Mouse (Mus musculus) common myeloid progenitor, adult 5-6 weeks (primary cell): ENCODE data around the gene Pofut2. TPM values are rescaled to one million over a fixed set of nuclear protein-coding genes. Genes with fewer than 3 reads are reported as not detected.
"Not testable (repeated sequence)": the region's sequence is repeated elsewhere in the genome, so short reads cannot be mapped to it uniquely, and the experiment has no call there.

ENCODE experiments used
- ATAC-seq: replicated peaks from 2 replicates; pipeline ENCODE4 v1.8.0; 2016; ENCODE audit warnings: low read depth, mild to moderate bottlenecking, moderate TSS enrichment, inconsistent platforms; ENCODE audit not compliant: poor library complexity, severe bottlenecking
- total RNA-seq: library from RNA; stranded (forward); fragments of 200-1000, 187-1606 nt; gene quantifications from 2 replicates; pipeline ENCODE4 v1.2.3, GENCODE M21; 2017

The Pofut2 gene
- total RNA-seq, 1 experiment from 2014 or later: 13.9 TPM

DNA sequence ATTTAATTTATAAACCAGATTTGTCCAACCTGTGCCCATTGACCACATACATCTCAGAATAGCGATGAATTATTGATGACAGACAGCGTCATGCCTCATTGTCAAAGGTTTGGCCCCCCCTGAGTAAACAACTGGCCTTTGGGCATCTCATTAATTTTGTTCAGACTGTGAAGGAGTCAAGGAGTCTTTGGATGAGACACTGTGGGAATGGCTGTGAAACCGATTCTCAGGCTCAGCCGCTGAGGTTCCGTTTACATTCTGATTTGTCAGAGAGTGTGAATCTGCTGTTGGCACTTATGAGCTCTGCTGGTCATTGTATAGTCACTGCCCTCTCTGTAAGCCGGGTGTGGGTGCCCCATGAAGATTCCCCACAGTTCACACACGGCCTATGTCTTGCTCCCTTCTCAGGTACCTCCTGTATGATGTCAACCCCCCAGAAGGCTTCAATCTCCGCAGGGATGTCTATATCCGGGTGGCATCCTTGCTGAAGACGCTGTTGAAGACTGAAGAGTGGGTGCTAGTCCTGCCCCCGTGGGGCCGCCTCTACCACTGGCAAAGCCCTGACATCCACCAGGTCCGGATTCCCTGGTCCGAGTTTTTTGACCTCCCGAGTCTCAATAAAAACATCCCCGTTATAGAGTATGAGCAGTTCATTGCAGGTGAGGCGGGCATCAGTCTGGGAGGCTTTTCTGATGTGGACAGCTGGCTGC lies 1.3 kb downstream of the Pofut2 start:
- ATAC-seq: no peak

DNA sequence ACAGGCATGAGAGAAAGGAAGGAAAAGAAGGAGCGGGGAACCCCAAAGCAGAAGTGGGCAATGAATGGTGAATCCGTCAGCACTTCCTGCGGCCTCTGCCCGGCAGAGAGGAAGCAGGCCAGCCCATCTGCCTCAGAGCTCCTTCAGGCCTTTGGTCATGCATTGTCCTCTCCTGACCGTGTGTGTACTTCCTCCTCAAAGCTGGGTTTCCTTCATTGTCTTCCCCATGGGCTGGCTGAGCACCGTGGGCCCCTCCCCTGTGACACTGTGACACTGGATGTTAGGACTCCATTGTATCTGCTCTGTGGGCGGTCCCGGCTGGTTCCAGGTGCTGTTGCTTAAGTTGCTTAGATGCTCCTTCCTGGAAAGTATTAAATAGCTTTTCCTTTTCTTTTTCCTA lies 7.3 kb downstream of the Pofut2 start:
- ATAC-seq: peak; percentile 78

DNA sequence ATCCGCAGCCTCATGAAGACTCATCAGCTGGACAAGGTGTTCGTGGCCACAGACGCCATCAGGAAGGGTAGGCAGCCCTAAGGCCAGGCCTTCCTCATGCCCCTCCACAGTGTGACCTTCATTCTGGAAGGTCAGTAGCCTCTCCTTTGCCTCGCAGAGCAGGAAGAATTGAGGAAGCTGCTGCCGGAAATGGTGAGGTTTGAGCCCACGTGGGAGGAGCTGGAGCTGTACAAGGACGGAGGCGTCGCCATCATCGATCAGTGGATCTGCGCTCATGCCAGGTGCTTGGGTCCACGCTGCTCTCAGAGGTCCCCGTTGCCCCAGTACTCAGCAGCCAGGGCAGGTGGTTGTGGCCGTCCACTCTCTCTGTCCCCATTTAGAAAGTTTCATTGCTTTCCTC lies 8.0 kb downstream of the Pofut2 start:
- 0 out of 2 replicates have a peak, but pooled peaks have one; percentile 20 for ATAC-seq

DNA sequence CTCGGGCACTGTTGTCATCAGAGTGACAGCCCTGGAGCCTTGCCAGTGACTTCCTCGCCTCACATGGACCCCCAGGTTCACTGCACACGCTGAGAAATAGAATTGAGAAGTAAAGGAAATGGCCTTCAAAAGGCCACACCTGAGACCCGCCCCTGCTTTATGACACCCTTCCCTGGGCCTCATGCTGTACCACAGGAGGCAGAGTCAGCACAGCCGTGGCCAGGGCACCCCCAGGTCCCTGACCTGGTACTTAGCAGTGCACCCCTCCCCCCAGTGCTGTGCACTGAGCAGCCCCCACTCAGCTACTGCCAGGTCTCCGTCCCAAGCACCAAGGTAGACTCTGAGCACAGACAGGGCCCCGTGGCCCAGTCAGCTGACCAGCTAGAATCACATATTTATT lies 10.1 kb downstream of the Pofut2 start:
- ATAC-seq: no peak

DNA sequence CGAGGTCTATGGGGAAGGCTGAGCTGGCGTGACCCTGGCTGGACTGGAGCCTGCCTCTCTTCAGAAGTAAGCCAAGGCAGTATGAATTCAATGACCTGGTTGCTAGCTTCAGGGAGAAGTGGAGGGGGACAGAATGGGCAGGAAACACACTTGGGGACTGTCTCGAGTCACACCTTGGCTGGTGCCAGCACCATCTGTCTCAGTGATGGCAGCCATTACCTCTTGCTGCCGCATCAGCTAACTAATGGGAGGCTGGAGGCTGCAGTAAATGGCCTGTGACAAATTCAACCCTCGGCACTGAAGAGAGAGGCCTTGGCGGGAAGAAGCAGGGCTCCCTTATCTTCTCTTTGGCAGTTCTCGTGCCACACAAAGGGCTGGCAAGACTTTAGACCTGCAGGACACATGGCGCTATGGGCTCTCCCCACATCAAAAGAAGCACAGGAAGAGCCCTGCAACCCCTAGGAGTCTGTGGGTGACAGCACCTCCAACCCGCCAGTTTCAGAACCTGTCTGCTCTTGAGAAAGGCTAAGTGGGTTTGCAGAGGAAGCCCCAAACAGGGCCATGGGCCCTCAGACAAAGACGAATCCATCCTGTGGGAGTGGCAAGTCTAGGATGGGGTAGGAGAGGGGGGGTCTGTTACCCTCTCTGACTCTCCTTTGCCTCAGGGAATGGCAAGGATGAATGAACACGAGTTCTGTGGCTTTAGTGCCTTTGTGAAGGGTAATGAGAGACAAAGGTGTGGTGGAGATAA lies 14.1 kb downstream of the Pofut2 start:
- ATAC-seq: no peak; the same call in 1 of the 2 replicates

DNA sequence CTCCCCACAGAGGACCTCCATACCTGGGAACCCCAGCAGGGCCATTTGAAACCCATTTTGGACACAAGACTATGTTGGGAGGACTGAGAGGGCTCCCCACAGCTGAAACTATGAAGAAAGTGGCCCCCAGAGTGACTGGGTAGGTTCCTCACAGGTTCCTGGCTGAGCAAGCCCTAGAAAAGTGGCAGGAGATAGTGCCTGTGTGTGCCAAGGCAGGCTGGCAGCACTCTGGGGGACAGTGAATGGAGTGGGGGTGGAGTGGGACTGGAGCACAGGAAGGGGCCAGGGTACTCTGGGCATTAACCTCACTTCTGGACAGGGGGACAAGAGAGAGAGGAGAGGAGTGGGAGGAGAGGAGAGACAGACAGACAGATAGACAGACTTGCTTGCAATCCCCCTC lies 14.8 kb downstream of the Pofut2 start:
- no peak for ATAC-seq

DNA sequence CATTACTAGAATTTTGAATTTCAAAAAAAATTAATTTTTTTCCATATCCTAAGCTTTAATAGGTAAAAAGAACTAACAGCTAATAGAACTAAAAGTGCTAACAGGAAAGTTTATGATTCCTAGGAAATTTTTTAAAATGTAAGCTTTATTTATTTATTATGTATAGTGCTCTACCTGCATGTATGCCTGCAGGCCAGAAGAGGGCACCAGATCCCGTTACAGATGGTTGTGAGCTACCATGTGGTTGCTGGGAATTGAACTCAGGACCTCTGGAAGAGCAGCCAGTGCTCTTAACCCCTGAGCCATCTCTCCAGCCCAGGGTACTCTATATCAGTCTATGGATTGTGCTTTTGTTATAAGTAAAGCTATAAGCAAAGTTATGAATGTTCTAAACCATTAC lies 23.1 kb downstream of the Pofut2 start:
- not testable (repeated sequence) for ATAC-seq

DNA sequence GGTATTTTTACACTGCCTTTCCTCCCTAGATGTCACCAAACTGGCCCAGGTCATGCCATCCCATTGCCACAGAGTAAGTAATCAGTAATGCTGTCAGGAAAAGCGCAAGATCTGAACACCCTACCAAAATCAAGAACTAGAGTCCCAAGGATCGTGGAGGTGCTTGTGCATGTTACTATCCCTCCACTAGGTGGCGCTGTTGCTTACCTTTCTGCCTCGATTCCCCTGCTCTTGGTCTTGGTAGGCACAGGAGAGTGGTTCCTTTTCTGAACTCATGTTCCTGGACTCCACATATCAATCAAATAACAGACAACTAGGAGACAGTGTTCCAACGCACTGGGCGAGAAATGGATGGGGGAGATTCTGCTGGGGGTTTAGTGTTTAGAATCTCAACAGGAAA lies 23.8 kb downstream of the Pofut2 start:
- ATAC-seq: peak; percentile 89

DNA sequence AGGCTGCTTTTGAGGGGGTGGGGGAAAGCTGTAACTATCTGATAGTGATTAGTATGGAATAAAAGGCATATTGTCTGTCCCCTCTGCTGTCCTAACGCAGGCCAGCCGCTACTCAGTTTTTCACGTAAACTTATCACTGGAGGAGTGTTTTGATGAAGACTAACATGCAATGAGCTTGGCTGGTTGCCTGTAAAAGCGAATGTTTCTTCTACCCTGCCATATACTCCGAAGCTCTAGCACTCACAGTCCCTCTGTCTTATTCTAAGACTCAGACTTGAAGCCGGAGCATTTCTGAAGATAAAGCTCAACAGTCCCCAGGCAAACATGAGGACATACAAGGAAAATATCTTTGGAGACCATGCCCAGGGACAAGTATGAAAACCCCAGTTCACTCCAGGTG lies 25.8 kb downstream of the Pofut2 start:
- no peak for ATAC-seq

DNA sequence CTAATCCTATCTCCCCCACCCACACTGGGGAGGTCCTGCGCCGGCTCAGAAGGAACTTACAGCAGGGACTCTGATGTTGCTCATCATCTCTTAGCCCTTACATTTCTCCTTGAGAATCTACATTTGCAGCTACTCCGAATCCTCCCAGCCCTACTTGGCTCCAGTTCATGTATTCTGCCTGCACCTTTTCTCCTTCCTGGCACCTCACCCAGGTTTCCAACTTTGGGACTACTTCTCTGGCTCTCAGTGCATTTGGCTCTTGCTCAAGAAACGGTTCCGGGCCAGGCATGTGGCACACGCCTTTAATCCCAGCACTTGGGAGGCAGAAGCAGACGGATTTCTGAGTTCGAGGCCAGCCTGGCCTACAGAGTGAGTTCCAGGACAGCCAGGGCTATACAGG lies 28.6 kb downstream of the Pofut2 start:
- no peak for ATAC-seq

DNA sequence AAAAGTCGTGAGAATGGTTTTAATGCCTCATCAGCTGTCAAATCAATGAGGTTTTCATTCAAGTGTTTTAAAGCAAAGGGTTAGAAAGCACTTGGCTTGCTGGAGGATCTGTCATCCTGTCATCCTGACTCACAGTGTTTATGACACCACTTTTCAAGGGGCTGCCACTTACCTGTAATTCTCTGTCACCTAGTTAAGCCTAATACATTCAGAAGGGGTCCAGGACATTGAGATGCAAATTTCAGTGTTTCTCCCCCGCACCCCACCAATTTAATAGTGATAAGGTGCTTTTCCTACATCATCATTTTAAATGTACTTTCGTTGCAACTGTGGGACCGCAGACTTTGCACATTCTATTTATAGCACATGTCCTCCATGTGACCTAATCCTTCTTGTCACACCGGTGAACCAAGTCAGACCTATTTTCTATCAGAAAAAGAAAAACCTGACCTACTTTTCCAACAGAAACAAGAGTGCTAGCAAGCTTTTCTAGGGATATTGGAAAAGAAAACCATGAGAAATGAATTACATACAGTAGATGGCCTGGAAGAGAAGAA lies 29.7 kb downstream of the Pofut2 start:
- ATAC-seq: no peak

DNA sequence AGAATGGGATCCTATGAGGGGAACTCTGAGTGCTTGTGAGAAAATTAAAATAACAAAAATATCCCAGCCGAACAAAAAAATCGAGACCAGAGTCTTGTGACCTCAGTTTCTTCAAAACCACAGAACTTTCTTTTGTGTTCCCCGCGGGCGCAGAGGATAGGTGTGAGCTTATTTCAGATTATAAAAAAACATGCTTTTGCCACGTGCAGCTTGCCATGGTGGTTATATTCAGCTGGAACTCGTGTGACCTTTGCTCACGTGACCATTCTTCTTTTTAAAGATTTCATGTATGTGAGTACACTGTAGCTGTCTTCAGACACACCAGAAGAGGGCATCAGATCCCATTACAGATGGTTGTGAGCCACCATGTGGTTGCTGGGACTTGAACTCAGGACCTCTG lies 30.5 kb downstream of the Pofut2 start:
- no peak for ATAC-seq

DNA sequence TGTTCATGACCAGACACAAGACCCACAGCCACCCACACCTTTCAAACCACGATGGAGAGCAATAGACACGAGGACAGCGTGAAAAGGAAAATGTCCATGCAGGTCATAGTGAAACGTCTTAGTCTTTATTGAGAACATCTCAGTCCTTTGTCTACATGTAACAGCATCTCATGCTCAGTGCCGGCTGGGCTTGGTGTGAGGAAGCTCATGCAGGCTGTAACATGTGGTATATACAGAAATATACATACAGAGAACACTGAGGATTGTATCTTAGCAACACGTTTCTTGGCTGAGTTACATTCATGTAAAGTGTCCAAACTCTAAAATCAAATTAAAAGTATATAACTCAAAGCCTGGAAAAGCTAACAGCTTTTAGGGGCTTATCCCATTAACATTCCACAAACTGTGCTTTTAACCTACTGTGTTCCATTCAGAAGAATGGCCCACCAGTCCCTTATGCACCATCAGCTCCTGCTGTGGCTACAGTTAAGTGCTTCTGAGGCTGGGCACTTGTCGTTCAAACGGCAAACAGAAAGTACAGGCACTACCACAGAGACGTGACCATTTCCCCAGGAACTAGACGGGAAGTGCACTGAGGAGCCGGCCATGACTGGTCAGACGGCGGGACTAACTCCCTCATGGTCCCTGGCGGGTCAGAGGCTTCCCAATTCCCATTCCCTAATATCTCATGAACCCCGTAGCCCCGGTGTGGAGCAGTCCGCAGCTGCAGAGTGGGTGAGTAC lies 31.8 kb downstream of the Pofut2 start:
- 0 out of 2 replicates have a peak, but pooled peaks have one; percentile 27 for ATAC-seq

DNA sequence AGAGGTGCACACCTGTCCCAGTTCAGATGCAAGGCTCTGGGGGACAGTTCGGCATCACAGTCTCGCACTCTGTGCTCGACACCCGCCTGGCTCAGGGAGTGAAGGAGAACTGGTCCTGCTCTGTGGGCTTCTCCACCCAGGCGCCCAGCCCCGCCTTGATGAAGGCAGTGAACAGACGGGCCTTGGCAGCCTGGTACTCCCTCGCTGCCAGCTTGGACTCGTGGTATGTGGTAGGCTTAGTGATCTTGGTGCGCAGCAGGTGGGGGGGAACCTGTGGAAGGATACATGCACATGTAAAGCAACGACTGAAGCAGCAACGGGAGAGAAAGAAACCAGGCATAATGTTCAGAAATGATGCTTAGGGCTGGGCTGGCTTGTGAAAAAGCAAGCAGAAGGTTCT lies 35.7 kb downstream of the Pofut2 start:
- ATAC-seq: no peak

DNA sequence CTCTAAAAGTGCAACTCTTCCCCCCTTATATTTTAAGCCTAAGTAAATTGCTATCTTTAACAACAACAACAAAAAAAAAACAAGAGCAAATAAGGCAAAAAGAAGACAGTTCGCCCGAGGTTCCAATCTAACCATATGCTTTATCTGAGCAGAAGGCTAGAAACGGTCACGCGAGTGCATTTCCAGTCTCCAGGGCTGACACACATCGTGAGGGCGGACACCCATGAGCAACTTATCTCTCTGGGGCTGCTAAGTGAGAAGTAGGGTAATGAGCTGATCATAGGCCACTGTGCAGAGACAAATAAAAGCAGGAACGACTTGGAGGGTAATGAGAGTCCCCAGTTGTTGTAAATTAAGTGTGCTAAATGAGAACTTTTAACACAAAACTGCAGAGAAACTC lies 39.6 kb downstream of the Pofut2 start:
- ATAC-seq: 0 out of 2 replicates have a peak, but pooled peaks have one; percentile 20

DNA sequence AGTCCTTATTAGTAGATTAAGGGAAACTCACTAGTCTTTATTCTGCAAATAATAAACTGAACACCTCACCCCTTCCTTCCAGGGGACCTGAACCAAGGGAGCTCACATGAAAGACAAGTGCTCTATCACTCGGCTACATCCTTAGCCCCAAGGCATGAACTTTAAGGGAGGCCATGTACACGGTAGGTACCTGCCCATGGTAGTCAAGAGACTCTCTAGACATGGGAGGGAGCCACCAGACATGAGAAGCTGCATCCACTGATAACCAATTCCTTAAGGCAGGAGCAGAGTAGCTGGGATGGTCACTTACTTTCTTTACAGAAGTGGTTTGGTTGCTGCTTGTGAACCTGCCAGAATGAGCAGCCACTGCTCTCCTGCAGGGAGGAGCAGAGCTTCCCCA lies 40.2 kb downstream of the Pofut2 start:
- ATAC-seq: no peak

DNA sequence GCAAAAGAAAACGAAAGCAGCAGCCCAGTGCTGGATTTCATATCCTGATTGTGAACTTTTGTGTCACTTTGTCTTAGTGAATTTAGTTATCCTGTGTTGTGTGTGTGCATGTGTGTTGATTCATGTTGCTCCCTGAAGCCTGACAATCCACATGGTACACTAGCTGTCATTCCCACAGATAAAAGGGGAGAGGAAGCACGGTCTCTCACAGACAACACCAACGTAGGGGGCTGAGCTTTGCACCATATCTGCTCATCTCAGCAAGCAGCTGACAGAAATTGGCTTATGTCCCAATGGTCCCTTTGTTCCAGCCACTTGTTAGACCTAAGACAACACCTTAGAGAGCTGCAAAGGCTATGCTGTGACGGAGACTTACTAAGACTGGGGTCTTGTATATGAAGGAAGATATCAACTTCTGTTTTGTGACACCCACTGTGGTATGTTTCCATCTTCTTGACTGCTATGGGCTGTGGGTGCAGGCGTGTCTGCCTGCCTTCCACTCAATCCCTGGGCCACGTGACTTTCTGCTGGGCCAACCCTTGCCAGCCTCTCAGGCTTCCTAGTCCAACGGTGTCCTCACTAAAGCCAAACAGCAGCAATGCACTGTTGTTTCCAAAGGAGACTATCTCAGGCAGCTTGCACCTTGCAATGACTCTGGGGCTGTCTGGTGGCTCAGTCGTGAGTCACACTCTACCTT lies 41.4 kb downstream of the Pofut2 start:
- ATAC-seq: no peak

DNA sequence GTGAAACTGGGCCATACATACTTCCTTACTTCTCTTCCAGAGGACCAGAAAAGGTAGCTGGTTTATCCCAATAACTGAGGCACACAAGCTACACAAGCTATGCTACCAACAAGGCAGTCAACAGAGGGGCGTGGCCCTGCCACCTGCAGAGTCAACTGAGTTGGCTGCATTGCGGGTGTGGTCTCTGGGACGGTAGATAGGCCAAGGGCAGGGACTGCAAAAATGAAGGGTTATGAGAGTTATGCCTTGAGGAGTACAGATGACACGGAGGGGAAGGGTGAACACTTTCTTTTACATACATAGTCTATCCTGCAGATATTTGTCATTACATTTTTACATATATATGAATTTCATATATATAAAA lies 41.9 kb downstream of the Pofut2 start:
- ATAC-seq: peak; percentile 60; the same call in 1 of the 2 replicates

DNA sequence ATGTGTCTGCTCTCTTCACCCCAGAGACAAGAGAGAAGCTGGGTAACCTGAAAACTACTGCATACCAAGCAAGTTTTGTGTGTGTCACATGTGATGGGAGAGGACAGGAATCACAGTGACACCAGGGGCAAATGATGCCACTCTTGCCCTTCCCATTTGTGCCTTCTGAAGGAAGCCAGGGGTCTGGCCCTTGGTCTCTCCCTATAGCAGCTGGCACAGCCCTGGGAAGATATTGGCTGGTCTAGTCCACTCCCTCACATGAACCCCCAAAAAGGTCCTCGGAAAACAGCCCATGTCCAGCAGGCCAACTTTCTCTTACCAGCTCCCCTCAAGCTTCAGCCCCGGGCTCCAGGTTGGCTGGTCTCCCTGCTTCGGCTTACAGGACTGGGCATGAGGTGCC lies 45.3 kb downstream of the Pofut2 start:
- no peak for ATAC-seq
